Mouse (Mus musculus) NIH3T3 (cell line): ENCODE results near the gene Anks1.
"Not testable (repeated sequence)": the region's sequence is repeated elsewhere in the genome, so short reads cannot be mapped to it uniquely, and the experiment has no call there.

Experiments
- DNase-seq: peaks from one replicate; pipeline ENCODE4 v3.0.0-alpha.2; 2012; ENCODE audit warnings: low read depth

Anks1 gene

GRCm38 (mm10) chr17:27966508-27967021, 57.5 kb downstream of the Anks1 start:
- DNase-seq, result no peak

GRCm38 (mm10) chr17:27967529-27967928, 58.4 kb downstream of the Anks1 start:
- DNase-seq, result no peak

GRCm38 (mm10) chr17:27968033-27968750, 59.1 kb downstream of the Anks1 start:
- no peak for DNase-seq

GRCm38 (mm10) chr17:27968903-27969302, 59.8 kb downstream of the Anks1 start:
- no peak for DNase-seq

GRCm38 (mm10) chr17:27969365-27969764, 60.3 kb downstream of the Anks1 start:
- peak; percentile 64 for DNase-seq

- DNase-seq, result no peak
Observed at GRCm38 (mm10) chr17:27969896-27970295, 60.8 kb downstream of the Anks1 start.

GRCm38 (mm10) chr17:27970305-27970704, 61.2 kb downstream of the Anks1 start:
- no peak for DNase-seq

- peak; percentile 98 for DNase-seq
Observed at GRCm38 (mm10) chr17:27971496-27971895, 62.4 kb downstream of the Anks1 start.

GRCm38 (mm10) chr17:27973337-27973736, 64.2 kb downstream of the Anks1 start:
- DNase-seq, result no peak

- DNase-seq, result peak; percentile 78
Observed at GRCm38 (mm10) chr17:27976266-27976665, 67.2 kb downstream of the Anks1 start.

- peak; percentile 56 for DNase-seq
Observed at GRCm38 (mm10) chr17:27977008-27977636, 68.0 kb downstream of the Anks1 start.

GRCm38 (mm10) chr17:27980391-27980955, 71.4 kb downstream of the Anks1 start:
- DNase-seq, result no peak

GRCm38 (mm10) chr17:27981451-27982069, 72.5 kb downstream of the Anks1 start:
- no peak for DNase-seq

GRCm38 (mm10) chr17:27982070-27982457, 73.0 kb downstream of the Anks1 start:
- DNase-seq, result not testable (repeated sequence)

GRCm38 (mm10) chr17:27982712-27983266, 73.7 kb downstream of the Anks1 start:
- peak; percentile 58 for DNase-seq

GRCm38 (mm10) chr17:27984421-27984820, 75.3 kb downstream of the Anks1 start:
- DNase-seq, result peak; percentile 54

- DNase-seq, result no peak
Observed at GRCm38 (mm10) chr17:27986106-27986505, 77.0 kb downstream of the Anks1 start.

GRCm38 (mm10) chr17:27989807-27990542, 80.9 kb downstream of the Anks1 start:
- peak; percentile 93 for DNase-seq

GRCm38 (mm10) chr17:27994001-27994944, 85.2 kb downstream of the Anks1 start:
- no peak for DNase-seq

- no peak for DNase-seq
Observed at GRCm38 (mm10) chr17:27996320-27996719, 87.2 kb downstream of the Anks1 start.
